Mouse (Mus musculus) inflammation-experienced regulatory T-cells, adult 6 months (primary cell): ENCODE results near the gene Olfr659. TPM values are rescaled to one million over a fixed set of nuclear protein-coding genes. Genes with fewer than 3 reads are reported as not detected.

Experiments used
- ATAC-seq: one replicate; pipeline ENCODE4 v1.8.0; 2017
- polyA plus RNA-seq, 3 experiments: library from polyadenylated mRNA; unstranded; fragments of 100-300 nt; shearing (Covaris generic); gene quantifications; one replicate each; pipeline ENCODE4 v1.2.1; 2017

Olfr659 gene
- not detected for polyA plus RNA-seq

GRCm38 (mm10) chr7:104666453-104666852 lies at the start of gene Olfr659:
Gene Olfr659 (plus strand): TSS chr7:104666753.
- no peak for ATAC-seq

GRCm38 (mm10) chr7:104624494-104624893 lies 42.1 kb upstream of the Olfr659 start, which contains the start of gene Olfr657:
Gene Olfr657 (plus strand): TSS chr7:104624794.
- no peak for ATAC-seq

GRCm38 (mm10) chr7:104646841-104647482 lies 19.6 kb upstream of the Olfr659 start, which contains the start of gene Olfr658:
Gene Olfr658 (minus strand): TSS chr7:104647305.
- peak; percentile 93 for ATAC-seq

GRCm38 (mm10) chr7:104686201-104686600 lies 19.6 kb downstream of the Olfr659 start, which contains the start of gene Olfr661:
Gene Olfr661 (plus strand): TSS chr7:104686501.
- ATAC-seq = no peak

Other genes starting within 250 kb of the Olfr659 start
- gene Trim30a, start 201.6 kb upstream of the Olfr659 start, polyA plus RNA-seq = 10 to 100 TPM; 72.9 to 76.3 (median 75.4) TPM
- 10 to 100 TPM; 24.8 to 39.3 (median 34.8) TPM for gene Trim30d, start 158.9 kb upstream of the Olfr659 start, polyA plus RNA-seq
- gene Olfr651, start 116.6 kb upstream of the Olfr659 start, polyA plus RNA-seq = not detected
- under 1 TPM in 1 of 3 experiments, not detected in 2; 0.13 TPM for gene Olfr652, start 105.9 kb upstream of the Olfr659 start, polyA plus RNA-seq
- gene Olfr653, start 89.4 kb upstream of the Olfr659 start, polyA plus RNA-seq = not detected
- gene Olfr654, start 79.7 kb upstream of the Olfr659 start, polyA plus RNA-seq = not detected
- not detected for gene Olfr655, start 65.0 kb upstream of the Olfr659 start, polyA plus RNA-seq
- gene Olfr656, start 52.8 kb upstream of the Olfr659 start, polyA plus RNA-seq = not detected
- gene Olfr657, start 42.0 kb upstream of the Olfr659 start, polyA plus RNA-seq = under 1 TPM in 1 of 3 experiments, not detected in 2; 0.39 TPM
- not detected for gene Olfr658, start 19.4 kb upstream of the Olfr659 start, polyA plus RNA-seq
- not detected for gene Olfr661, start 19.7 kb downstream of the Olfr659 start, polyA plus RNA-seq
- not detected for gene Usp17le, start 110.7 kb downstream of the Olfr659 start, polyA plus RNA-seq
- not detected for gene Usp17lb, start 175.8 kb downstream of the Olfr659 start, polyA plus RNA-seq
- gene Usp17la, start 190.3 kb downstream of the Olfr659 start, polyA plus RNA-seq = not detected
- gene Olfr665, start 211.3 kb downstream of the Olfr659 start, polyA plus RNA-seq = not detected
- gene Olfr666, start 229.2 kb downstream of the Olfr659 start, polyA plus RNA-seq = not detected